Mouse (Mus musculus) G1E (cell line): ENCODE data around the gene Rasgrp1. TPM values are rescaled to one million over a fixed set of nuclear protein-coding genes. Genes with fewer than 3 reads are reported as not detected.

Source experiments
- ATAC-seq: 2 replicates; pipeline ENCODE4 v1.8.0; 2016; ENCODE audit warnings: mild to moderate bottlenecking; ENCODE audit not compliant: insufficient number of reproducible peaks, poor library complexity, low FRiP score, severe bottlenecking; ENCODE audit errors: extremely low read depth
- DNase-seq: peaks from one replicate; pipeline ENCODE4 v3.0.0; 2012; ENCODE audit warnings: low spot score
- H3K27me3 ChIP-seq: 2 replicates; pipeline ENCODE4 v1.6.1; 2012; ENCODE audit warnings: mild to moderate bottlenecking, low read length, inconsistent platforms; ENCODE audit not compliant: insufficient read depth
- H3K36me3 ChIP-seq: replicated peaks from 2 replicates; pipeline ENCODE3; 2012; ENCODE audit warnings: mild to moderate bottlenecking, inconsistent platforms
- H3K4me1 ChIP-seq: 2 replicates; pipeline ENCODE4 v1.6.1; 2012; ENCODE audit warnings: low read depth, low read length, inconsistent platforms, mixed read lengths; ENCODE audit not compliant: insufficient read depth
- H3K4me3 ChIP-seq: 2 replicates; pipeline ENCODE4 v1.5.1; 2012; ENCODE audit warnings: low read depth, mild to moderate bottlenecking, inconsistent platforms, low read length, moderate library complexity, mixed read lengths
- H3K9me3 ChIP-seq: replicated peaks from 2 replicates; pipeline ENCODE4 v1.6.1; 2012; ENCODE audit warnings: inconsistent platforms
- CTCF ChIP-seq: IDR thresholded peaks from 2 replicates; pipeline ENCODE4 v1.5.1; 2012; ENCODE audit warnings: low read depth, low read length, inconsistent platforms, mixed read lengths
- GATA1 ChIP-seq: IDR thresholded peaks from 2 replicates; pipeline ENCODE4 v1.6.1; 2012; ENCODE audit warnings: borderline replicate concordance, low read length, inconsistent platforms, mixed read lengths
- GATA2 ChIP-seq: IDR thresholded peaks from 2 replicates; pipeline ENCODE4 v1.6.1; 2012; ENCODE audit warnings: low read depth, low read length, inconsistent platforms, borderline replicate concordance
- POLR2AphosphoS5 ChIP-seq: IDR thresholded peaks from 2 replicates; pipeline ENCODE4 v1.6.1; 2012; ENCODE audit warnings: low read depth, low read length, inconsistent platforms; ENCODE audit not compliant: insufficient replicate concordance
- TAL1 ChIP-seq: conservative IDR thresholded peaks from 2 replicates; pipeline ENCODE4 v1.6.1; 2012; ENCODE audit warnings: low read depth, low read length, inconsistent platforms, mixed read lengths
- polyA plus RNA-seq: library from polyadenylated mRNA; stranded (reverse); fragments of >175 nt; gene quantifications from 2 replicates; pipeline ENCODE4 v1.2.3, GENCODE M21; 2012
- total RNA-seq, 2 experiments: library from RNA; stranded (forward) in 1 of 2; stranded (reverse) in 1 of 2; fragments of 200-1000 nt in 1 of 2; fragments of >200 nt in 1 of 2; fragmentation: Nextera tagmentation in 1 of 2; gene quantifications; 2 replicates each; pipeline ENCODE4 v1.2.3; 2014 to 2017

Rasgrp1 gene
- total and polyA plus RNA-seq, 3 experiments: 0.05 TPM; not detected in 2

DNA sequence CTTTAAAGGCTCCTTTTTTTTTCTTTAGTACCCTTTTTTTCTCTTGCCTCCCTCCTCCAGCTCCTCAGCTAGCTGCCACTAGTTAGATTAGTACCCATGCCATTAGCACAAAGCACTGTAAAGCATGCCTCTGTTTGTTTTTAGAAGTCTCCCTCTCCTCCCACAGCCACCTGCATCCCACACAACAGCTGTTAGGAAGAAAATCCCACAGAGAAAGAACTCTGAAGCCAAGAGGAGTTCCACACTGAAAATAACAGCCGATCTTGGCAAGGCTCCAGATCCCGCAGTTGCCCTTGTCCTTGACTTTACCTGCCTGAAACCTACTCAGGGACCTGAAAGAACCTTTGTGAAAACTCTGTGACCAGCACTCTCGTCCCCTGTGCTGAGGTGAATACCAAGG, 38.5 kb upstream of the Rasgrp1 start:
- Histone ChIP-seq H3K36me3 (no peaks in the 10 kb centered on the region), H3K4me1 (no peaks in the 10 kb centered on the region), H3K4me3 (no peak overlapping the region), H3K27me3 (no peaks in the 10 kb centered on the region), H3K9me3 (no peaks in the 10 kb centered on the region)
- TF ChIP-seq GATA1 (no peak), GATA2 (no peak), TAL1 (no peak), CTCF (no peak), POLR2AphosphoS5 (no peak)
- ATAC-seq: no peak
- DNase-seq: no peak

DNA sequence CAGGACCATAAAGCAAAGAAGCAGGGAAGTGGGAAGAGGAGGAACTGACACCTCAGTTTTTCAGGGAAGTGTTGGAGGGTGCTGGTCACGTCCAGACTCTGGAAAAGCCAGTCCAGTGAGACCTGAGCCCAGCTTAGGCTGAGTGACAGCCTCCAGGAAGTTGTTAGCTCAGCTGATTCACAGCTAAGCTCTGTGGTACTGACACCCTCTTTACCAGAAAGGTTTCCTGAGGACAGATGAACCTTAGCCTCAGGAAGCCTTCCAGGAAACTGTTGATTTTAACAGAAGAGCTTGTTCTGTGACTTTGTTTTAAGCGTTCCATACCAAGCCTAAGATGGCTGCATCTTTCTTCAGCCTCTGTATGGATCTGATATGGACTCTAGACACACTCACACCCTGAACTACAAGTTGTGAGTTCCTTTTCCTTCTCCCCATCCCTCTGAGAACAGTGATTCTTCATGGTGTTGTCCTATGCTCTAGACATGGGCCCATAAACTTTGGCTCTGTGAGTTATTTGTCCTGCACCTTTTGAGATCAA, 31.6 kb upstream of the Rasgrp1 start:
- H3K9me3 ChIP-seq: no peaks in the 10 kb centered on the region
- H3K27me3 ChIP-seq: no peaks in the 10 kb centered on the region
- no peaks in the 10 kb centered on the region for H3K4me1 ChIP-seq
- ATAC-seq (no peak), DNase-seq (no peak)
- H3K36me3 ChIP-seq: no peaks in the 10 kb centered on the region
- H3K4me3 ChIP-seq: no peak overlapping the region
- TF ChIP-seq GATA1 (no peak), TAL1 (no peak), GATA2 (no peak), POLR2AphosphoS5 (no peak), CTCF (no peak)

DNA sequence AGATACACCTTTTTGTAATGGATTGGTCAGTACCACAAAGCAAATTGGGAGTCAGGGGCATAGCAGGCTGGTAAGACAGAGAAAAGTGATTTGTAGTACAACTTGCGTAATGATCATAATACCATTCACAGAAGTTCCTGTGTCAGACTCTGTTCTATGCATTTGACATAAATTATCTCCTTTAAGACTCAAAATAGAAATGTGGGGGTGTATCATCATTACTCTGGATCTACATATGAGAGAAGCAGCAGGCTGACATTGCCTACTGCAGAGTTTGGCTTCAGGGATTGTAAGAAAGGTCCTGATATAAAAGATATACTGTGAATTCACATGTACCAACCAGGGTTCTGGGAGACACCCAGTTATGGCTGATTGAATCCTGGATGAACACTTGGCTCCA, 28.9 kb upstream of the Rasgrp1 start:
- TF ChIP-seq TAL1 (no peak), GATA2 (no peak), GATA1 (no peak), CTCF (no peak), POLR2AphosphoS5 (no peak)

DNA sequence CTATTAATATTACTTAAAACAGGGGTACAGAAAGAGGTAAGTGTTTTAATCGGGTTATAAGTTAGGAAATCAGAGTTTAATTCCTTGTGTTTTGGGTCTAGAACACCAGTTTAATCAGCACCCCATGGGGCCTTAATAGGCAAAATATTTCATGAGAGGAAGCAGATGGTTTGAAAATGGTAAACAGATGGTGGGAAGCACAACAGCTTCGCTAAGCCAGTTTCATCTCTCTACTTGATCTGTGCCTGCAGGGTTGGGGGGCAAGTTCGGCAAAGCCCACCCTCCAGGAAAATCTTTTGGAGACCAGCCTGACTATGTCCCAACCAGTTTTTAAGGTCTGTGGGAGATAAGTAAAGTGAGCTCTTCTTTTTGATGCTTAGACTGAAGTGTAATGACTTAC, 23.7 kb upstream of the Rasgrp1 start:
- ATAC-seq (no peak), DNase-seq (no peak)
- TF ChIP-seq POLR2AphosphoS5 (no peak), CTCF (no peak), TAL1 (no peak), GATA2 (no peak), GATA1 (no peak)
- Histone ChIP-seq H3K27me3 (no peaks in the 10 kb centered on the region), H3K4me1 (no peaks in the 10 kb centered on the region), H3K9me3 (no peaks in the 10 kb centered on the region), H3K4me3 (no peak overlapping the region), H3K36me3 (no peaks in the 10 kb centered on the region)

More for the DNA sequence above, 28.9 kb upstream of the Rasgrp1 start:
- H3K4me3 ChIP-seq: no peak overlapping the region
- no peaks in the 10 kb centered on the region for H3K9me3 ChIP-seq
- no peaks in the 10 kb centered on the region for H3K27me3 ChIP-seq
- DNase-seq (no peak), ATAC-seq (no peak)
- no peaks in the 10 kb centered on the region for H3K4me1 ChIP-seq
- H3K36me3 ChIP-seq: no peaks in the 10 kb centered on the region

DNA sequence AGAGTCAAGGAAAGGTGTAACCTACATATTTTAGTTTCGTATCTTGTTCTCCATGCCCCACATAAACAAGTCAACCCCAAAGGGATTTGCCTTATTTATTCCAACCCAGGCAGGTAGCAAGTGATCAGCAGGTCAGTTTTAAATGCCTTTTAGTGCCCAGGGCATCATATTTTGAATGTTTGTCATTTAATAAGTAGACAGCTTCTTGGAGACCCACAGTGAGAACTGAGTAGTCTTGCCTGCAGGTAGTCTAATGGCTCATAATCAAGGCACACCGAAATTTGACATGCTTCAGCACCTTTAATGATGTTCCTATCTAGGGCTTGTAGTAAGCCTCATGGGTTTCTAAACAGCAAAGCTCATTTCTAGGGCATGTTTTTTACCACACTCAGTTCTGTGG, 21.3 kb upstream of the Rasgrp1 start:
- Histone ChIP-seq H3K36me3 (no peaks in the 10 kb centered on the region), H3K9me3 (no peaks in the 10 kb centered on the region), H3K27me3 (no peaks in the 10 kb centered on the region), H3K4me1 (no peaks in the 10 kb centered on the region), H3K4me3 (no peak overlapping the region)
- TF ChIP-seq CTCF (no peak), GATA2 (no peak), POLR2AphosphoS5 (no peak), GATA1 (no peak), TAL1 (no peak)
- no peak for ATAC-seq
- DNase-seq: no peak

DNA sequence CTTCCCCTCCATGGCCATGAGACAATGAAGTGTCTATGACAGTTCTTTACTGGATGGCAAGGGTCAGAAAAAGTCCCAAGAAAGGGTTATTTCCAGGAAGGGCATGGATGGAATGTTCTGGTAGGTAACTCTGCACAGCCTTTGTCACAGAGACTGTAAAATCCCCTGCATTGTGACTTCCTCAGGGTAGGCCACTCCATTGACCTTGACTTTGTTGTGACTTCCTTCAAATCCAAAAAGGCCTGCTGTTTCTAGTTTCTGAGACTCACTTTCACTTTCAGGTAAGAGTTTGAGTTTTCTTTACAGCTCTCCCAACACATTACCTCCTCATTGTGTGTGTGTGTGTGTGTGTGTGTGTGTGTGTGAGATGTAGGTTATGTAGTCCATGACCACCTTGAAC, 15.1 kb upstream of the Rasgrp1 start:
- Histone ChIP-seq H3K36me3 (no peaks in the 10 kb centered on the region), H3K4me1 (no peaks in the 10 kb centered on the region), H3K9me3 (no peaks in the 10 kb centered on the region), H3K27me3 (no peaks in the 10 kb centered on the region), H3K4me3 (no peak overlapping the region)
- TF ChIP-seq GATA2 (no peak), TAL1 (no peak), POLR2AphosphoS5 (no peak), CTCF (no peak), GATA1 (no peak)
- ATAC-seq: no peak
- no peak for DNase-seq
